Mouse (Mus musculus) right cerebral cortex, postnatal 14 days (tissue): ENCODE results near the gene Rhox3a.
"Not testable (repeated sequence)": the region's sequence is repeated elsewhere in the genome, so short reads cannot be mapped to it uniquely, and the experiment has no call there.

Source experiments
- DNase-seq: peaks from one replicate; pipeline ENCODE4 v3.0.0; 2022

Gene Rhox3a

GRCm38 (mm10) chrX:37249619-37250018, at the start of gene Rhox3a:
TSS of gene Rhox3a (plus strand) at chrX:37249919.
- not testable (repeated sequence) for DNase-seq

GRCm38 (mm10) chrX:37210941-37211340, 38.8 kb upstream of the Rhox3a start, which contains the start of gene Gm9:
TSS of gene Gm9 (minus strand) at chrX:37211041.
- DNase-seq, result no peak

- not testable (repeated sequence) for DNase-seq
Measured at GRCm38 (mm10) chrX:37222158-37222557, 27.6 kb upstream of the Rhox3a start, which contains the start of gene Rhox1. TSS of gene Rhox1 (minus strand) at chrX:37222258.

GRCm38 (mm10) chrX:37244676-37245075, 5.0 kb upstream of the Rhox3a start, which contains the start of gene Rhox2a:
TSS of gene Rhox2a (plus strand) at chrX:37244976.
- DNase-seq, result not testable (repeated sequence)

- not testable (repeated sequence) for DNase-seq
Measured at GRCm38 (mm10) chrX:37265038-37265437, 15.3 kb downstream of the Rhox3a start, which contains the start of gene Rhox4a. TSS of gene Rhox4a (plus strand) at chrX:37265338.
